34 mouse cellular contexts compared by ENCODE assay signal in genomic region chr2:153490116-153490515, GRCm38 (mm10). TPM values are rescaled to one million over a fixed set of nuclear protein-coding genes. Genes with fewer than 3 reads are reported as not detected.
DNase-seq lines count a peak whose midpoint lies in the region; ATAC-seq and TF ChIP-seq lines count a peak whose summit lies in the region.
"Had no signal": no experiment of that assay in that cellular context is flagged by ENCODE, and none has a peak within 500 bp of the region (broad histone marks: within the 10 kb centered on the region; RNA-seq: fewer than 3 reads in every experiment).

No protein-coding gene starts in this region.

- no peak for ATAC-seq in liver, embryonic 16.5 days (ENCODE audit: low read depth)
- no peak for ATAC-seq in megakaryocyte progenitor cell, adult 5-6 weeks (replicated peaks; ENCODE audit: poor library complexity)
- ATAC-seq: forebrain, embryonic 13.5 days; forebrain, embryonic 16.5 days; hindbrain, embryonic 16.5 days; intestine, embryonic 15.5 days had no signal

- no peak for TF ChIP-seq RAD21 in MEL (IDR thresholded peaks at IDR 0.05; ENCODE audit: low read depth, low read length)

- peaks cover 8% of the 10 kb centered on the region for H3K79me2 ChIP-seq in MEL (ENCODE audit: control insufficient read depth, insufficient read depth, low read length, poor library complexity)

- no peak for TF ChIP-seq CTCF in MEL (IDR thresholded peaks at IDR 0.05 in 2 of 3, conservative IDR thresholded peaks at IDR 0.05 in 1 of 3; ENCODE audit: control insufficient read depth in 1 of 3, insufficient read depth in 1 of 3, low read depth in 2 of 3, low read length in 3 of 3, poor library complexity in 1 of 3, severe bottlenecking in 1 of 3)

- no peak overlapping the region for H3K4me3 ChIP-seq in MEL (ENCODE audit: control insufficient read depth in 1 of 2, insufficient read depth in 1 of 2, low read depth in 2 of 2, low read length in 2 of 2)
- no peak overlapping the region for H3K4me3 ChIP-seq in liver, embryonic 16.5 days (ENCODE audit: low read depth, low read length)
- H3K4me3 ChIP-seq: embryonic facial prominence, embryonic 13.5 days; forebrain, embryonic 13.5 days; gastrocnemius, adult 2 months; heart, embryonic 12.5 days; heart, embryonic 15.5 days; hindbrain, embryonic 10.5 days; hindbrain, embryonic 13.5 days; intestine, embryonic 15.5 days had no signal

- H3K9me3 ChIP-seq in MEL (replicated peaks; ENCODE audit: insufficient read depth, low read length), result no peaks in the 10 kb centered on the region
- H3K9me3 ChIP-seq in liver, embryonic 16.5 days (replicated peaks; ENCODE audit: control insufficient read depth, low read length), result no peaks in the 10 kb centered on the region
- H3K9me3 ChIP-seq: embryonic facial prominence, embryonic 10.5 days; embryonic facial prominence, embryonic 13.5 days; forebrain, embryonic 13.5 days; heart, embryonic 12.5 days; heart, embryonic 15.5 days; hindbrain, embryonic 10.5 days; hindbrain, embryonic 13.5 days; intestine, embryonic 15.5 days had no signal

- TF ChIP-seq POLR2A in MEL (IDR thresholded peaks at IDR 0.05; ENCODE audit: control insufficient read depth in 1 of 2, insufficient read depth in 1 of 2, low read depth in 1 of 2, low read length in 2 of 2, poor library complexity in 1 of 2), result no peak

- no peak overlapping the region for H3K9ac ChIP-seq in MEL (ENCODE audit: control insufficient read depth, low read depth, low read length, poor library complexity, severe bottlenecking)
- 0 out of 2 replicates have a peak overlapping the region, but pooled peaks have one; percentile 3 for H3K9ac ChIP-seq in liver, embryonic 16.5 days (ENCODE audit: low read depth, low read length)
- H3K9ac ChIP-seq: embryonic facial prominence, embryonic 13.5 days; forebrain, embryonic 13.5 days; heart, embryonic 12.5 days; heart, embryonic 15.5 days; hindbrain, embryonic 13.5 days; intestine, embryonic 15.5 days had no signal

- peaks cover 0 to 31% of the 10 kb centered on the region in 2 experiments; a peak in 2 of 4 replicates for H3K36me3 ChIP-seq in MEL (ENCODE audit: control insufficient read depth in 1 of 2, insufficient read depth in 2 of 2, low read length in 2 of 2)
- H3K36me3 ChIP-seq in liver, embryonic 16.5 days (ENCODE audit: control insufficient read depth, insufficient read depth), result no peaks in the 10 kb centered on the region
- H3K36me3 ChIP-seq: embryonic facial prominence, embryonic 10.5 days; embryonic facial prominence, embryonic 13.5 days; heart, embryonic 12.5 days; heart, embryonic 15.5 days; hindbrain, embryonic 10.5 days; hindbrain, embryonic 13.5 days; intestine, embryonic 15.5 days had no signal

- H3K4me1 ChIP-seq in MEL (ENCODE audit: control insufficient read depth in 1 of 2, insufficient read depth in 2 of 2, low read length in 2 of 2), result peaks cover 21 to 36% of the 10 kb centered on the region in 2 experiments
- peaks cover 48% of the 10 kb centered on the region for H3K4me1 ChIP-seq in liver, embryonic 16.5 days (ENCODE audit: control insufficient read depth, low read depth, low read length)

- no peaks in the 10 kb centered on the region for H3K27me3 ChIP-seq in MEL (ENCODE audit: control insufficient read depth in 1 of 2, insufficient read depth in 2 of 2, low read length in 2 of 2)
- no peaks in the 10 kb centered on the region for H3K27me3 ChIP-seq in liver, embryonic 16.5 days (ENCODE audit: control insufficient read depth, insufficient read depth, low read depth, low read length)
- H3K27me3 ChIP-seq: heart, embryonic 12.5 days; Patski had no signal

- TF ChIP-seq EP300 in MEL (IDR thresholded peaks at IDR 0.05; ENCODE audit: low read depth in 1 of 2, low read length in 2 of 2), result no peak

- H3K27ac ChIP-seq in MEL (ENCODE audit: control insufficient read depth, low read depth, low read length), result peak overlapping the region; percentile 65; the same call in 1 of the 2 replicates
- H3K27ac ChIP-seq in liver, embryonic 16.5 days (ENCODE audit: low read length), result peak overlapping the region; percentile 95
- H3K27ac ChIP-seq: embryonic facial prominence, embryonic 10.5 days; embryonic facial prominence, embryonic 13.5 days; gastrocnemius, adult 2 months; heart, embryonic 15.5 days; hindbrain, embryonic 10.5 days; intestine, embryonic 15.5 days had no signal

- peak; percentile 49 for DNase-seq in cerebellum, adult 11-12 months
- no peak for DNase-seq in cerebellum, adult 18-20 months
- DNase-seq in cerebellum, adult 9-11 months, result peak; percentile 58
- no peak for DNase-seq in cerebellum, postnatal 36 days
- DNase-seq in MEL (ENCODE audit: low read depth, low spot score), result no peak
- DNase-seq in gastrocnemius, postnatal 4 days (ENCODE audit: low spot score in 2 of 2), result no peak
- DNase-seq: adrenal gland, postnatal 36 days; cerebellum, postnatal 25 days; embryo, embryonic 11 days; gastrocnemius, adult 2 months; gastrocnemius, postnatal 14 days; heart, adult 18-20 months; heart, postnatal 10 days; heart, postnatal 36 days had no signal

- WGBS in liver, embryonic 16.5 days (ENCODE audit: insufficient replicate concordance), result 70% methylated on average over 1 of the region's 1 CpGs

- H3K4me2 ChIP-seq in liver, embryonic 16.5 days (ENCODE audit: low read depth, low read length), result no peak overlapping the region; the same call in 1 of the 2 replicates
- H3K4me2 ChIP-seq: embryonic facial prominence, embryonic 13.5 days; forebrain, embryonic 13.5 days; heart, embryonic 12.5 days; heart, embryonic 15.5 days; hindbrain, embryonic 13.5 days; intestine, embryonic 15.5 days had no signal

TF ChIP-seq in MEL, 35 proteins besides CTCF, POLR2A, EP300 and RAD21:
- TF ChIP-seq ZNF384 (IDR thresholded peaks at IDR 0.05; ENCODE audit: low read depth, low read length), result no peak
TF ChIP-seq in MEL: peak in this region for 0.

RNA-seq across cellular contexts. Expression of gene 4930404H24Rik, which starts 2.5 kb away (rescaled TPM):
- total RNA-seq in MEL (2012; rRNA removed), result not detected in 2 replicates
- polyA plus RNA-seq in MEL (2012; ENCODE audit: insufficient read depth in 1 of 2, insufficient read length in 2 of 2, low read depth in 1 of 2, low replicate concordance in 2 of 2, missing spikeins in 1 of 2), result under 1 TPM in 1 of 2 experiments, not detected in 1; 0.24 TPM
- polyA plus RNA-seq in liver, embryonic 16.5 days (2015; fragmentation: Nextera tagmentation; extraction: Ambion mirVana), result not detected in 2 replicates
- total RNA-seq in megakaryocyte progenitor cell, adult 5-6 weeks (2015), result not detected in 2 replicates
- total RNA-seq in megakaryocyte progenitor cell, adult 5-6 weeks (2017), result not detected in 2 replicates
- not detected for total RNA-seq in gastrocnemius, postnatal 4 days (2021)
- total RNA-seq: adrenal gland, adult 18-20 months; adrenal gland, postnatal 10 days; adrenal gland, postnatal 36 days; ES-E14; gastrocnemius, adult 2 months; gastrocnemius, postnatal 14 days; heart, adult 18-20 months; heart, postnatal 10 days; heart, postnatal 36 days had no signal
- polyA plus RNA-seq: cerebellum, adult 2 months; cortical plate, adult 2 months; embryonic facial prominence, embryonic 10.5 days; embryonic facial prominence, embryonic 13.5 days; erythroblast, embryonic 14.5 days; forebrain, embryonic 13.5 days; forebrain, embryonic 16.5 days; gonadal fat pad, adult 2 months; heart, embryonic 12.5 days; heart, embryonic 15.5 days; hindbrain, embryonic 10.5 days; hindbrain, embryonic 13.5 days; hindbrain, embryonic 16.5 days; intestine, embryonic 15.5 days; Patski had no signal

RNA-seq across cellular contexts. Expression of gene Nol4l, which starts 39.7 kb away (rescaled TPM):
- total RNA-seq in MEL (2012; rRNA removed), result 4.4 and 4.5 TPM in 2 replicates
- 1 to 10 TPM in 1 of 2 experiments, not detected in 1; 7.1 TPM for polyA plus RNA-seq in MEL (2012; ENCODE audit: insufficient read depth in 1 of 2, insufficient read length in 2 of 2, low read depth in 1 of 2, low replicate concordance in 2 of 2, missing spikeins in 1 of 2)
- polyA plus RNA-seq in liver, embryonic 16.5 days (2015; fragmentation: Nextera tagmentation; extraction: Ambion mirVana), result 3.9 and 4.3 TPM in 2 replicates
- 3.0 and 4.4 TPM in 2 replicates for total RNA-seq in megakaryocyte progenitor cell, adult 5-6 weeks (2015)
- total RNA-seq in megakaryocyte progenitor cell, adult 5-6 weeks (2017), result 1.4 and 3.7 TPM in 2 replicates
- total RNA-seq in gastrocnemius, postnatal 4 days (2021), result 1 to 10 TPM; 7.5 to 9.1 TPM

Comparison
In these comparisons a context has a peak if more than half of its experiments do, and no peak if none do; other contexts are left out.
1. DNase-seq: peak in cerebellum, adult 11-12 months (single experiment) and cerebellum, adult 9-11 months (single experiment); none in cerebellum, adult 18-20 months (0 of 2), cerebellum, postnatal 36 days (0 of 2), MEL (single experiment) and gastrocnemius, postnatal 4 days (0 of 2).